Mouse (Mus musculus): ENCODE results near the gene Kcns1.
A peak's percentile ranks its signal among the peaks of the same experiment; 100 is the strongest.

Gene Kcns1

DNA sequence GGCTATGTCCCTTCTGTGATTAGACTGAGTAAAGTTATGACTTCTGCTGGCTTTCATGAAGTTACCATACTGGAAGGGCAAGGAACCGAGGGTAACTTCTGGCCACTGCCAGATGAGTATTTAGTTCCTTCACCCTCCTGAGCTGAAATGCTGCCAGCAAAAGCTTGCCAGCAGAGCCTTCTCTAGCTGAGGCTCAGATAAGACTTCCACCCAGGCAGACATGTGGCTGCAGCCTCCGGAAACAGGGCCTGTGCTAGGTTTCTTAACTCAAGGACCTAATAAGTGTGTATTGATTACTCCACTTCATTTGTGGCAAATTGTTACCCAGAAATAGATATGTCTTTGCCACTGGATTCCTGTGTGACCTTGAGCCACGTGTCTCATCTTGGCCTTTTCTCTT, 2.5 kb upstream of the Kcns1 start:
- DNase-seq (ENCODE audit: low read depth), result no peak

DNA sequence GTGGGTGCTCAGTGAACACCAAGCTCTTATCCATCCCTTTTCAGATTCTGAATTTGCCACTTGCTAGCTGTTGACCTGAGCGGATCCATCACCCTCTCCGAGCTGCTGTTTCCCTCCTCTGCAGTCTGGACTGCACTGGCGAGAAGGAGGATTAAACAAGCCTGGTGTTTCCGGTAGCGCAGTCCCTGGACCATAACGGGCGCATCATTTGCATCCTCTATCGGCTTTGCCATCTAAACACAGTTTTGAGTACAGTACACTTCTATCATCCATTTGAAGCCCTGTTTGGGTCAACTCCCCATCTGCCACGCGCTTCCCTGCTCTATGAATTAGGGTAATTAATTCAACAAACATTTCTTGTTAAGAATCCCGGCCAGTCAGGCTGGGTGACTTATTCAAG, 587 bp downstream of the Kcns1 start:
- no peak for DNase-seq (ENCODE audit: low read depth)

- no peak for DNase-seq (ENCODE audit: low read depth)
Observed at GRCm38 (mm10) chr2:164168571-164168946, 2.4 kb downstream of the Kcns1 start.

- DNase-seq (ENCODE audit: low read depth), result no peak
Observed at GRCm38 (mm10) chr2:164167752-164168570, 3.0 kb downstream of the Kcns1 start.

GRCm38 (mm10) chr2:164164941-164165340, 6.0 kb downstream of the Kcns1 start:
- no peak for DNase-seq (ENCODE audit: low read depth)

DNA sequence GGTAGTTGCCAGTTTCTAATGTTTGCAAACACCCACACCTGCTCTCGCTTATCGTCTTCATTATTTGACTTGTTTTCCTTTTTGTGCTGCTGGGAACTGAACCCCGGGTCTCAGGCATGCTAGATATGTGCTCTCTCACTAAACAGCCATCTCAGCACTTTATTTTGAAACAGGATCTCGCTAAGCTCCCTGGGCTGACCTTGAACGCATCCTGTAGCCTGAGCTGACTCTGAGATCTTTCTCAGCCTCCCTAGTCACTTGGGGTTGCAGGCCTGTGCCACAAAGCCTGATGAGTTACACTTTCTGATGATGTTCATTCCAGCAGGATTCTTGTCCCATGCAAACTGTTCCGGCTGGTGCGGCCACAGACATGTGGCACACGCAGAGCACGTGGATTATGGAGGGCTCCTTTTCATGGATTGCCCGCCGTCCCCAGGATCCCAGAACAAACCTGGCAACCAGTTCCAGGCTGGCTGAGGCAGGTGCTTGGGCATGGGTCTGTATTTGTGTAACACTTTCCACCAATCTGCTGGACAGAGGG, 9.3 kb downstream of the Kcns1 start:
- DNase-seq (ENCODE audit: low read depth), result no peak

DNA sequence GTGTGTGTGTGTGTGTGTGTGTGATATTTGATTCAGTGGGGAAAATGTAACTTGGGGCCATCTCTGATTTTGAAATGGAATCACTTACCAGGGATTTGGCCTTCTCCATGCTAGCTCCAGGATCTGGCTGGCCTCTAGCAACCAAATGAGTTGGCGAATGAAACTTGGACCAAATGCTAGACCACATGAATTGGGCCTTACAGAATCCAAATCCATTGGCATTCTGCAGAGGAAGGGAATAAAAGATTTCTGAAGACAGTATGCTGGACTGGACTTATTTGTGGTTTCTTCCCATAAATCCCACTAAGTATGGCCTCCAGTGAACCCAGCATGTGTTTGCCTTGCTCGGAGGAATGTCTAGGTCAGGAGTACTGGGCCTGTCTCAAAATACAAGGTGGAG, 12.1 kb downstream of the Kcns1 start:
- DNase-seq (ENCODE audit: low read depth), result peak; percentile 94

- no peak for DNase-seq (ENCODE audit: low read depth)
Observed at GRCm38 (mm10) chr2:164156158-164156557, 14.8 kb downstream of the Kcns1 start.

DNA sequence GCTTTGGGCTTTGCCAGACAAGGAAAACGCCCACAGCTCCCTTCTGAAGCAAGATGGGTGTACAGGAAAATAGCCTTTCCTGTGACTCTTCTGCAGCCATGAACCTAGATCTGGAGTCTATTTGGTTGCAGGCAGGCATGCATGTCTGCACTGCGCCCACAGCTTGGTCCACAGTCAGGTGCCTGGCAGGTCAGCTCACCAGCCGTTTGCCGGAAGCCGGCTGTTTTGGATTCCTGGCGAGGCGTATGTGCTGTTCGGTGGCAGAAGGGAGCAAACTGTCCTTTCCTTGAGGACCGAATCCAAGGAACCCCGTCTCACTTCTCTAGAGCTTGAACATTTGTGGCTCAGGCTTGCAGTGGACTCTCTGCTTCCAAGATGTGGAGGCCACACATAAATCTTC, 16.9 kb downstream of the Kcns1 start:
- no peak for DNase-seq (ENCODE audit: low read depth)

GRCm38 (mm10) chr2:164152341-164152740, 18.6 kb downstream of the Kcns1 start:
- DNase-seq (ENCODE audit: low read depth), result no peak

GRCm38 (mm10) chr2:164150086-164150760, 20.7 kb downstream of the Kcns1 start:
- DNase-seq (ENCODE audit: low read depth), result peak; percentile 96

DNA sequence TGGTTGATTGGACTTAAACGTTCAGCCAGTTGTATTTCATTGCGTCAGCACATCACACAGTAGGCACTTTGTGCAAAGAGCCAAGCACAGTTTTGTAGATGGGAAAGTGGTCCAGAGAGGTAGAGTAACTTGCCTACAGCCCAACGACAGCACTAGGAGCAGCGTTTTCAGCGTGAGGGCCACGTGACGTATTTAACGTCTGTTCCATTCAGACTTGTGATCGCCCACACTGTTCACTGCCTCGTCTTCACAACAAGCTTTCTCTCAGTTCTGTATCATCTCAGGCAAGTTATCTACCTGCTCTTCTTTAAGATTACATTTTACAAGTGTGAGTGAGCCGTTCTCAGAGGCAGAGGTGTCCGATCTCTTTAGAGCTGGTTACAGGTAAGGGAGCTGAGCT, 24.4 kb downstream of the Kcns1 start:
- DNase-seq (ENCODE audit: low read depth), result no peak

DNA sequence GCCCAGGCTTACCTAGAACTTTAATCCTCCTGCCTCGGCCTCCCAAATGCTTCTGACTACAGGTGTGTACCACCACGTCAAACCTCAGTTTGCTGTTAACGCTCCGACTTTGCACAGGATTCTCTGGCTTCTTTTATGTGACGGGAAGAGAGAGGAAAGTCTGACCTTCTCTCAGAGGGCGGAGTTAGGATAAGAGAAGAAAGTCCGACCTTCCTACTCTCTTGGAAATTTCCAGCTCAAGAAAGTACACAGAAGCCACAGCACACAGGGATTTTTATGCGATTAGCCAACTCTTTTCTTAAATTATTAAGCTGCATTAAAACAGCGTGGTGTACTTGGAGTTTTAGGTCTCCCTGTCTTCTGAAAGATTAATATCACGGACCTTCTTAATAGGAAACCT, 26.4 kb downstream of the Kcns1 start:
- DNase-seq (ENCODE audit: low read depth), result no peak

DNA sequence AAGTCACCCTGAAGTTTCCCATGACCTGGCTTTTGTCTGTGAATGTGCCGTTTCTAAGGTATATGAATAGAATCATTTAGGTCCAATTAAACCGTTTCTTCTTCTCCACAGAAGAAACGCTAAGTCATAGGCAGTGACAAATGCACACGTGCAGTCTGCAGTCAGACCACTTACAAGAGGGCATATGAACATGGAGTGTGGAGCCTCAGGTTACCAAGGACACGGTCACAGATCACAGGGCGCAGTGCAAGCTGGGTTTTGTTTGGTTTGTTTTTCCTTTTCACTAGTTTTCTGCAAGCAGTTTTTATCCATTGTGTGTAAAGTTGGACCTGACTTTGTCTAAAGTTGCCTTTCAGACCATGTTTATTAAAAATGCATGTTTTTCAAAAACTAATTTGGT, 26.9 kb downstream of the Kcns1 start:
- DNase-seq (ENCODE audit: low read depth), result no peak

DNA sequence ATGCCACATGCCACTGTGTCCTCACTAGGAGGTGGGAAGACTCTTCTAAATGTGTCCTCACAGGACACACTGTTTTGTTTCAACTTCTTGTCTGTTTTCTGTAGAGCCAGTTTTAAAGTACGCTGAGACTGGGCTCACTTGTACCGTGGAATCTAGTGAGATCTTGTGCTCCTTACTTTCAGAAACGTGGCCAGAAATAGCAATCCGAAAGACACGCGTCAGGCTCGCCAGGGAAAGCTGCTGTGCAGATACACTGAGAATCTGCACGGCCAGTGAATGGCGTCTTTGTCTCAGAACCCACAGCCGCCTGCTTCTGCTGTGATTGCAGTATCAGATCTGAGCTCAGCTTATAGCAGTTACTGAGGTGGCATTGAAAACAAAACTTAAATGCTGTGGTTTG, 28.9 kb downstream of the Kcns1 start:
- peak; percentile 91 for DNase-seq (ENCODE audit: low read depth)

GRCm38 (mm10) chr2:164137754-164138153, 33.2 kb downstream of the Kcns1 start:
- DNase-seq (ENCODE audit: low read depth), result no peak

- DNase-seq (ENCODE audit: low read depth), result no peak
Observed at GRCm38 (mm10) chr2:164136393-164136792, 34.5 kb downstream of the Kcns1 start.

DNA sequence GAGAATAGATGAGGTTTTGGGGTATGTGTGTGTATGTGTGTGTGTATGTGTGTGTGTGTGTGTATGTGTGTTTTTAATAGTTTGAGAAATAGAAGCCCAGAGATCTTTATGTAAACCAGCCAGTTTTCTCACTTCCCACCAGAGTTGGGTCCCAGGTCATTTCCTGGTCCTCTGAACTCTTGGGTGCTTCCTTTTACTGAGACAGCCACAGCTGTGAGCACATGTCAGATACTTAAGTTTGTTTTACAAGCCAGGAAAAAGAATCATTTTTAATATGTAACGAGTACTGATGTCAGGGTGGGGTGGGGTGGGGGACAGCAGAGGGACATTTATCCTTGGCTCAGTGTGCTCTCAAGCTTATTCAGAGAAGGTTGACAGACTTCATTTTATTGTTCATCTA, 35.5 kb downstream of the Kcns1 start:
- no peak for DNase-seq (ENCODE audit: low read depth)

- no peak for DNase-seq (ENCODE audit: low read depth)
Observed at GRCm38 (mm10) chr2:164134563-164134962, 36.4 kb downstream of the Kcns1 start.

DNA sequence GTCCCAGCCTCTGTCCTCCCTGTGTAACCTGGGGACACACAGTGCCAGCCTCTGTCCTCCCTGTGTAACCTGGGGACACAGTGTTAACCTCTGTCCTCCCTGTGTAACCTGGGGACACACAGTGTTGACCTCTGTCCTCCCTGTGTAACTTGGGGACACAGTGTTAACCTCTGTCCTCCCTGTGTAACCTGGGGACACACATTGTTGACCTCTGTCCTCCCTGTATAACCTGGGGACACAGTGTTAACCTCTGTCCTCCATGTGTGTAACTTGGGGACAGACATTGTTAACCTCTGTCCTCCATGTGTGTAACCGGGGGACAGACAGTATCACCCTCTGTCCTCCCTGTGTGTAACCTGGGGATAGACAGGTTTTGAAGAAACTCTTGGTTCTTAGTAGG, 39.3 kb downstream of the Kcns1 start:
- no peak for DNase-seq (ENCODE audit: low read depth)

DNA sequence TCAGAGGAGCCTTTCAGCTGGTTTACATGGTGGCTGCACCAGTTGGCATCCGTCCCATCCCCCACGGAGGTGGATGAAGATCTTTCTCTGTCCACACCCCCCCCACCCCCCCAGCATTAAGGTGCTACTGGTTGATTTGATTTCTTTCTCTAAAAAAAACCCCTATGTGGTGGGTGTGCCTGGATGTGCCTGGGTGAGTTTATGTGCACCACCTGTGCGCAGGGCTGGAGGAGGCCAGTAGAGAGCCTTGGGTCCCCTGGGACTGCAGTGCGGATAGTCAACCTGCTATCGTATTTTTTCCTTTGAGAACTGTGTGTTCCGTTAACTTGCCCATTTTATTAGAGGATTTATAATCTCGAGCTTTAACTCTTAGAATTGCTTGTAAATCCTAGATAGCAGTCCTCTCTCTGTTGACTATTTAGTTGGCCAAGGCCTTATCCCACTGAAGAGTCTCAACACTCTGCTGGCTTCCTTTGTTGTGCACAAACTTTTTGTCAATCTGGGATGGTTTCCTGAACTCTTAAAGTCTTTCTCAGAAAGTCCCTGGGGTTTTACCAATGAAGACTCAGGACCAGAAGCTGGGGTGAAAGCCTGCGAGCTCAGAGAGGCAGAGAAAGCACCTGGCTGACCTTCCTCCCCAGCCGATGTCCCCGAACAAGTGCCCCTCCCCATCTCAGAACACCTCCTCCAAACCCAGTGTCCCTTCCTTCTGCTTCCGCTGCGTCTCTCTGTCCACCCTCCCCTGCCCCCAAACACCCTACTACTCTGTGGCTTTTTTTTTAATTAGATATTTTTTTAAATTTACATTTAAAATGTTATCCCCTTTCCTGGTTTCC, 42.1 kb downstream of the Kcns1 start:
- DNase-seq (ENCODE audit: low read depth), result no peak

- DNase-seq (ENCODE audit: low read depth), result no peak
Observed at GRCm38 (mm10) chr2:164127297-164127696, 43.6 kb downstream of the Kcns1 start.
